Mouse (Mus musculus) liver, embryonic 16.5 days (tissue): ENCODE results near the gene Olah. TPM values are rescaled to one million over a fixed set of nuclear protein-coding genes. Genes with fewer than 3 reads are reported as not detected.
"Not testable (repeated sequence)": the region's sequence is repeated elsewhere in the genome, so short reads cannot be mapped to it uniquely, and the experiment has no call there.

Source experiments
- ATAC-seq: fragments of 200-750 bp; cut with Nextera tagmentation; 2 replicates; pipeline ENCODE4 v1.8.0; 2017; ENCODE audit warnings: low read depth, mild to moderate bottlenecking, moderate number of reproducible peaks, moderate library complexity
- H3K27ac ChIP-seq: fragments of 300-500 bp; sonication (generic); 2 replicates; pipeline ENCODE4 v1.5.1; 2014; ENCODE audit warnings: mild to moderate bottlenecking, low read length
- H3K27me3 ChIP-seq: fragments of 300-500 bp; sonication (generic); 2 replicates; pipeline ENCODE4 v1.6.1; 2014; ENCODE audit warnings: low read depth, low read length, mixed read lengths; ENCODE audit not compliant: control insufficient read depth, insufficient read depth
- H3K36me3 ChIP-seq: fragments of 300-500 bp; sonication (generic); 2 replicates; pipeline ENCODE4 v1.6.1; 2014; ENCODE audit warnings: mild to moderate bottlenecking; ENCODE audit not compliant: control insufficient read depth, insufficient read depth
- H3K4me1 ChIP-seq: fragments of 300-500 bp; sonication (generic); 2 replicates; pipeline ENCODE4 v1.6.1; 2014; ENCODE audit warnings: low read depth, low read length, mixed read lengths; ENCODE audit not compliant: control insufficient read depth
- H3K4me2 ChIP-seq: fragments of 300-500 bp; sonication (generic); 2 replicates; pipeline ENCODE4 v1.6.1; 2014; ENCODE audit warnings: low read depth, low read length, mixed read lengths
- H3K4me3 ChIP-seq: fragments of 300-500 bp; sonication (generic); 2 replicates; pipeline ENCODE4 v1.5.1; 2014; ENCODE audit warnings: low read depth, mild to moderate bottlenecking, low read length
- H3K9ac ChIP-seq: fragments of 300-500 bp; sonication (generic); 2 replicates; pipeline ENCODE4 v1.6.1; 2014; ENCODE audit warnings: low read depth, low read length
- H3K9me3 ChIP-seq: fragments of 300-500 bp; sonication (generic); replicated peaks from 2 replicates; pipeline ENCODE4 v1.6.1; 2016; ENCODE audit warnings: low read length; ENCODE audit not compliant: control insufficient read depth
- WGBS: fragments of 180-500 bp; shearing (Covaris S2); extraction: QIAGEN DNeasy Blood & Tissue Kit; methylation state at CpG from one replicate; pipeline ENCODE4 v1.1.7; 2014; ENCODE audit not compliant: insufficient replicate concordance; 5-methylcytosine and 5-hydroxymethylcytosine counted together
- polyA plus RNA-seq: library from polyadenylated mRNA; unstranded; fragments of >200 nt; fragmentation: Nextera tagmentation; extraction: Ambion mirVana; gene quantifications from 2 replicates; pipeline ENCODE4 v1.2.1, GENCODE M21; 2015

The Olah gene
- not detected in 2 replicates for polyA plus RNA-seq

DNA sequence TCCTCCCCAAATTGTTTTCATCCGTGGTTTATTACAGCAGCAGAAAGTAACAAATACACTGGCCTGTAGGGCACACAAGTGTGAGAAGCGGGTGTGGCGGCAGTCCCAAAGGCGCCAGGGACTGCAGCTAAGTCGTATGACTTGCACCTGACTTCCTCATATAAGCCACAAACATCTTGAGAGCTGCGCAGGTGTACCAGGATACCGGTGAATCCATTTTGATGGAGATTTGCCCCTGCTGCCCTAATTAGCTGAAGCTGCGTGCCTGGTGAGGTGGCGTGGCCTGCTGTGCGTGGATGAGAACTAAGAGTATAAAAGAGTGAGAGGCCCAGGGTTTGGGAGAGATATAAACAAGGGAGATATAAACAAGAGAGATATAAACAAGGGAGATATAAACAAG lies at the start of gene Olah:
Gene Olah, minus strand, starts transcription at position 101 of the 400 bp plus-strand sequence.
- not testable (repeated sequence) for H3K9ac ChIP-seq, H3K4me1 ChIP-seq, H3K36me3 ChIP-seq, H3K4me2 ChIP-seq, H3K9me3 ChIP-seq, H3K27ac ChIP-seq, H3K27me3 ChIP-seq, ATAC-seq, H3K4me3 ChIP-seq
- WGBS, result 64% methylated on average over 10 of the region's 10 CpGs

DNA sequence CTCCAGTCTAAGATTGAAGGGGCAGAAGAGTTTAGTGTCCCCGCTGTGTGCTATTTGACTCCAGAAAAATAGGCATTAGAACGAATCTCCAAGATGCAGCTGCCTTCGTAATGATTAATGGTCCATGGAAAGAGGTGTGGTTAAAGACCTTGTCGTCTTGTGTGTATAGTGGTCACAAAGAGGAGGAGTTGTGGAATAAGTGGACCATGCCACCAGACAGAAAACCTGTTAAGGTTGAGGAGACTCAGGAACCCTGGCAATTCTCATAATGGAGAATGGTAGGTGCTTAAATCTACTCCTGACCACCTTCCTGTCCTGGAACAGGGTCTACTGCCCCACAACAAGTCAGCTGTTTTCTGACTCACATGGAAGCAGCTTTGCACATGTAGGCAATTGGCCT lies 49.0 kb upstream of the Olah start:
- Histone ChIP-seq H3K27me3 (no peaks in the 10 kb centered on the region), H3K27ac (no peak overlapping the region), H3K4me2 (no peak overlapping the region), H3K4me3 (no peak overlapping the region), H3K9ac (no peak overlapping the region), H3K36me3 (peaks cover 9% of the 10 kb centered on the region), H3K9me3 (no peaks in the 10 kb centered on the region), H3K4me1 (no peaks in the 10 kb centered on the region)
- 79% methylated on average over 4 of the region's 4 CpGs for WGBS
- no peak for ATAC-seq

DNA sequence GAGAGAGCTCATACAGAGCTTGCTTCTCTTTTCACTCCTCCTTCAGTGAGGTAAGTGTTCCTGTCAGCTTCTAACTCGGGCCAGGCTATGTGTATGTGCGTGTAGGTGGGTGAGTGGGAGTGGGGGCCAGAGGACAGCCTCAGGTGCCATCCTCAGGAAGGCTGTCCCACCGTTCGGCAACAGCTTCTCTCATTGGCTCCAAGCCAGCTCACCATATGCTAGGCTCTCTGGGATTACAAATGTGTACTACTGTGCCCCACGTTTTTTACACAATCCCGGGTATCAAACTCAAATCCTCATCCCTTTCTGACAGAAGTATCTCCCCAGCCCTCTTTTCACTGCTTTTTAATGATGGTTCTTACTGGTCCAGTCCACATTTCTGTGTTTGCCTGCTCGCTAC lies 47.2 kb upstream of the Olah start:
- Histone ChIP-seq H3K36me3 (peaks cover 9% of the 10 kb centered on the region), H3K4me1 (no peaks in the 10 kb centered on the region), H3K9ac (no peak overlapping the region), H3K27me3 (no peaks in the 10 kb centered on the region), H3K9me3 (no peaks in the 10 kb centered on the region), H3K27ac (no peak overlapping the region), H3K4me2 (no peak overlapping the region), H3K4me3 (no peak overlapping the region)
- no peak for ATAC-seq
- 77% methylated on average over 7 of the region's 7 CpGs for WGBS

DNA sequence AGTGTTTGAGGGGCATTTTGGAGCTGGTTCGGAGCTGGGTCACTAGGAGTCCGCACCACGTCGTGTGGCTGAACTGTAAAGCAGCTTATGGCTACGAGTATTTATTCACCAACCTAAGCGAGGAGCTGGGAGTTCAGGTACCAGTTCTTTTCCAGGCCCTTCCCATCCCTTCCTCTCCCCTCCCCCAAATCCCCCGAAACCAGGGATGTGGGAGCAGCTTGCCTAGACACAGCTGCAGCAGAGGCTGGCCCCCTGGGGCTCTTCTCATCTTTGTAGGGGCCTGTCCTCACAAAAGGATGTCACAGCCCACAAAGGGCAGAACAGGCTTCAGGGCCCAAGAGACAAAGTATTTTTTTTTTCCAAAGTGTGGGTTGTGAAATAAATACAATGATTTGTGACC lies 40.9 kb upstream of the Olah start:
- Histone ChIP-seq H3K9ac (no peak overlapping the region), H3K27ac (no peak overlapping the region), H3K36me3 (peaks cover 5% of the 10 kb centered on the region), H3K9me3 (no peaks in the 10 kb centered on the region), H3K4me2 (no peak overlapping the region), H3K4me1 (no peaks in the 10 kb centered on the region), H3K27me3 (no peaks in the 10 kb centered on the region), H3K4me3 (no peak overlapping the region)
- WGBS, result 73% methylated on average over 7 of the region's 7 CpGs
- ATAC-seq, result no peak

DNA sequence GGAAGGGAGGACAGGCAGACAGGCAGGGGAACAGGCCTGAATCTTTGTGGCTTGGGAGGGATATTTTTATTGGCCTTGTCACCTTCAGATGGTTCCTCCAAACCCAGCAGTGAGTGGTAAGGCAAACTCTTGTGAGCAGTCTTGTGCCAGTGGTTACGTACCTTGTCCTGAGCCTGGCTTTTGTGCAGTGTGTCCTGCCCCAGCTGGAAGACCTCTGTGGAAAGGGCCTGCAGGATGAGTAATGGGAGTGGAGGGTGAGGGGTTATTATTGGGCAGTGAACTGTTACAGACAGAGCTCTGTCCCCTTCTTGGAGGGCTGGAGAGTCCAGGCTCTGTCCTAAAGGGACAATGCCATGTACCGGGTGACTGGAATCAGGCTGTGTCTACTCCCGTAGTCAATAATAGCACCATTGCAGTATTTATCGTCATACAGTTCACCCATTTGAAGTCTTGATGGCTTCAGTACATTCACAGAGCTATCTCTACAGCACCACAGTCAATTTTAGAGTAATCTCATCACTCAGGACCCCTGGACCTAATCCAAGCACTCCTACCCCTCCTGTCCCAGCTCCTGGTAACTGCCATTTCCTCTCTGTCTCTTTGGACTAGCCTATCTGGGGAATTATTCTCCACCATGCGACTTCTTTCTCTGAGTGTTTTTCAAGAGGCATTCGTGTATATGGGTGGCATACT lies 38.5 kb upstream of the Olah start:
- no peak overlapping the region for H3K9ac ChIP-seq
- no peak for ATAC-seq
- 71% methylated on average over 6 of the region's 6 CpGs for WGBS
- H3K9me3 ChIP-seq, result no peaks in the 10 kb centered on the region
- H3K4me1 ChIP-seq, result no peaks in the 10 kb centered on the region
- no peak overlapping the region for H3K27ac ChIP-seq
- H3K27me3 ChIP-seq, result no peaks in the 10 kb centered on the region
- H3K4me3 ChIP-seq, result no peak overlapping the region
- H3K4me2 ChIP-seq, result no peak overlapping the region
- no peaks in the 10 kb centered on the region; the same call in 1 of the 2 replicates for H3K36me3 ChIP-seq

DNA sequence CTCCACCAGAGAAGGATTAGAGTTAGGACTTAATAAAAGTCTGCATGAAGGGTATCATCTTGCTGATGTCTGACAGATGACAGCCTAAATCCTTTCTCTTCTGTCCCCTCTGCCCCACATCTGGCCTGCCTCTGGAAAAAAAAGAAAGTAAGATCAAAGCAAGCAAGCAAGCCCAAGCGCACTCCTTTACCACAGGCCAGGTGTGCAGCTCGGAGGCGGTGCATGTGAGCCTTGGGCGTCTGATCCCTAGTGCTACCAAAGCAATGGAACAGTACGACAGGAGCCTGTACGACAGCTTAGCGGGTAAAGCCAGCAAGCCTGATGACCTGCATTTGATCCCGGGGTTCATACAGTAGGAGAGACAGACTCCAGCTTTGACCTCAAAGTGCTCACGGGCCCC lies 33.9 kb upstream of the Olah start:
- no peak overlapping the region for H3K9ac ChIP-seq
- H3K4me1 ChIP-seq, result no peaks in the 10 kb centered on the region
- no peaks in the 10 kb centered on the region for H3K27me3 ChIP-seq
- no peak overlapping the region for H3K27ac ChIP-seq
- H3K9me3 ChIP-seq, result no peaks in the 10 kb centered on the region
- 82% methylated on average over 9 of the region's 9 CpGs for WGBS
- no peak overlapping the region for H3K4me3 ChIP-seq
- no peak overlapping the region for H3K4me2 ChIP-seq
- no peaks in the 10 kb centered on the region; the same call in 1 of the 2 replicates for H3K36me3 ChIP-seq
- ATAC-seq, result no peak

DNA sequence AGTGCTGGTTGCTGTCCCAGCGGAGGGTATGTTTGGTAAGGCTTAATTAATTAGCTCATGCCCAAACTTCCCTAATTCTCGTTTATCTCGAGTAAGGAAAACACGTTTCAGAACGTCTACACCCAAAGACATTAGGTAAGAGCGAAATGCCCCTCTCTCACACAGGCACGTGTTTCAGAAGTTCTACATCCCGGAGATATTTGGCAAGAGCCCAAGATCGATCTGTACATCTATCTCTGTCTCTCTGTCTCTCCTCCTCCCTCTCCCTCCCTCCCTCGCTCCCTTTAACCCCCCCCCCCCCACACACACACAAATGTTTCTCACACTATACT lies 27.5 kb upstream of the Olah start:
- Histone ChIP-seq H3K36me3 (no peaks in the 10 kb centered on the region), H3K4me1 (peaks cover 5% of the 10 kb centered on the region), H3K4me3 (peak overlapping the region; percentile 87), H3K27ac (peak overlapping the region; percentile 18), H3K9ac (peak overlapping the region; percentile 73), H3K4me2 (peak overlapping the region; percentile 92), H3K27me3 (no peaks in the 10 kb centered on the region), H3K9me3 (no peaks in the 10 kb centered on the region)
- WGBS, result under 1% methylated on average over 10 of the region's 10 CpGs
- no peak for ATAC-seq

DNA sequence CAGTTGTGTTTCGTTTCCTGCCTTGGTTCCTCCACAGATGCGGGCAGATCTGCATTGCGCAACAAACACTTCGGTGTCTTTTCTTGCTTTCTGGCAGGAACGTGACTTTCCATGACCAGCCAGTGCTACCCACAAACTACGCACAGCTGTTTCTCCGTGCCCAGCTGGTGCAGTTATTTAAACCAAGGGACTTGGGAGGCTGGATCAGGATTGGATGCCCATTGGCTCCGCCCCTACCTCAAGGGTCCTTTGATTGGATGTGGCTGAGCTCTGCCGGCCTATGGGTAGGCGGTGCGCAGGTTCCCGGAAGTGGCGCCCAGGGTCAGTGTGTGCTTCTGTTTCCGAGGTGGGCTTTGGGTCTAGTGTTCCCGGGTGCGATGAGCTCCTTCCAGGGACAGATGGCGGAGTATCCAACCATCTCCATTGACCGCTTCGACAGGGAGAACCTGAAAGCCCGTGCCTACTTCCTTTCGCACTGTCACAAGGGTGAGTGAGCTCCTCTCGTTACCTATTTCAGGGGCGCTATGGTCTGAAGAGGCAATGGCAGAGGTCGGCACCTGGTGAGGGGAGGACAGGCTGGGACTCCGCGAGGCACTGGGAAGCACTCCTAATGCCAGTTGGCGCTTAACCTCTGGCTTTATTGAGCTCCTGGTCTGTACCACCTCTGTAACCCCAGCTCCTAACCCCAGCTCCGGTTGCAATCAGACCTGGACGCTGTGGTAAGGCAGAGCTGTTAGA lies 27.0 kb upstream of the Olah start, which contains the start of gene Dclre1c:
Gene Dclre1c, plus strand, starts transcription at position 291 of the 738 bp plus-strand sequence.
- under 1% methylated on average over 29 of the region's 29 CpGs for WGBS
- Histone ChIP-seq H3K9me3 (no peaks in the 10 kb centered on the region), H3K27ac (peak within 1 kb of the TSS; percentile 56), H3K4me2 (peak within 1 kb of the TSS; percentile 92), H3K4me3 (peak within 1 kb of the TSS; percentile 87), H3K9ac (peak within 1 kb of the TSS; percentile 73), H3K36me3 (no peaks in the 10 kb centered on the region), H3K27me3 (no peaks in the 10 kb centered on the region), H3K4me1 (peaks cover 5% of the 10 kb centered on the region)
- ATAC-seq, result peak; percentile 99

DNA sequence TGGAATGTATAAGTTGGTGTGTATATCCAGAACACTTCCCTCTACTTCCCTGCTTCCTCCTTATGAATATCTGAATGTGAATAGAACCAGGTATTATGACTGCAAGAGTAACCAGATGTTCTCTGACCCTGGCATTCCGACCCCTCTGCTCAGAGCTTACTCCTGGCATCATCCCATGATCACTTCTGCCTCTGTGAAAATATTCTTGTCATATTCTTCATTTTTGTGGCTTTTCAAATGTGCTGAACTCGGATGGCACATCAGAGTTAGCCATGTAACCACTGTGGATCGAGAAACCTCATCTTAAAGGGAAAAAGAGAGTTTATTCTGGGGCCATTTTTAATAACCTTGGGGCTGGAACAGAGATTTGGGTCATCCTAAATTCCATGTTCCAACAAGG lies 25.5 kb upstream of the Olah start, which contains the start of gene Meig1:
Gene Meig1, minus strand, starts transcription at position 101 of the 400 bp plus-strand sequence.
- no peak for ATAC-seq
- peak within 1 kb of the TSS; percentile 87 for H3K4me3 ChIP-seq
- peak within 1 kb of the TSS; percentile 92 for H3K4me2 ChIP-seq
- no peaks in the 10 kb centered on the region for H3K9me3 ChIP-seq
- peak within 1 kb of the TSS; percentile 57 for H3K9ac ChIP-seq
- H3K27ac ChIP-seq, result peak within 1 kb of the TSS; percentile 56
- WGBS, result 54% methylated on average over 3 of the region's 3 CpGs
- H3K36me3 ChIP-seq, result no peaks in the 10 kb centered on the region
- peaks cover 9% of the 10 kb centered on the region for H3K4me1 ChIP-seq
- H3K27me3 ChIP-seq, result peaks cover 6% of the 10 kb centered on the region; the same call in 1 of the 2 replicates
